Mouse (Mus musculus): ENCODE measurements around the gene Gabra2.

Gabra2 gene

GRCm38 (mm10) chr5:71095725-71096607 is at the start of gene Gabra2:
Gabra2 (minus strand) TSS chr5:71095849.
- DNase-seq (ENCODE audit: low spot score): no peak

DNA sequence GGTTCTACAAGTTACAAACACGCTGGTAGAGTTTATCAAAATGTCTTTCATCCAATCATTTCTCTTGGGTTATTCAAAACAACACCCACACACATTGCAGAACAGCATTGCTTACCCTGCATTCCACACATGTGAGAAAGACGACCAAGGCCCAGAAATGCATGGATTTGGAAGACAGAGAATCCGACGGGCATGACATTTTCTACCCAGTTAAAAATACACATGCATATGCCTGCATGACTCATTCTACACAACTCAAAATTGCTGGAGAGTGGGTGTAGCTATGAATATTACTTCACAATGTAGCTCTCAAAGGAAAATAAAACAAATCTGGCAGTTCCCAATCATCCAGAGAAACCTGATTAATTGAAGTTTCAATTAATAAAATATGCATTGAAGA is 41.0 kb upstream of the Gabra2 start:
- no peak for DNase-seq (ENCODE audit: low spot score)

DNA sequence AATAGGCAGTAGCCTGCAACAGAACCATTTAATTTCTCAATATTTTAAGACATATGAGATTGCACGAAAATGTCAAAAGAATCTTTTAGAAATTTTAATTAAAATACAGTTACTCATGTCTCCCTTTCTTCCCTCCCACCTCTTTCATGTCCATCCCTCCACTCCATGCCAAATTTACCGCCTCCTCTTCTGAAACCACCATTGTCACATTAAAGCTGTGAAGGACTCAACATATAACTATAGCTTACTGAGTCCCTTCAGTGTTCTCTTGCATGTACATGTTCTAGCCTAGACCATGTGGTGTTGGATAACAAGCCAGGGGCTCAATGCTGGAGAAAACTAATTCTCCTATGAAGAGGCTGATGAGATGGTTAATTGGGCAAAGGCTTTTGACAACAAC is 40.2 kb upstream of the Gabra2 start:
- no peak for DNase-seq (ENCODE audit: low spot score)

- no peak for DNase-seq (ENCODE audit: low spot score)
Observed at GRCm38 (mm10) chr5:71127721-71128120, 32.1 kb upstream of the Gabra2 start.

DNA sequence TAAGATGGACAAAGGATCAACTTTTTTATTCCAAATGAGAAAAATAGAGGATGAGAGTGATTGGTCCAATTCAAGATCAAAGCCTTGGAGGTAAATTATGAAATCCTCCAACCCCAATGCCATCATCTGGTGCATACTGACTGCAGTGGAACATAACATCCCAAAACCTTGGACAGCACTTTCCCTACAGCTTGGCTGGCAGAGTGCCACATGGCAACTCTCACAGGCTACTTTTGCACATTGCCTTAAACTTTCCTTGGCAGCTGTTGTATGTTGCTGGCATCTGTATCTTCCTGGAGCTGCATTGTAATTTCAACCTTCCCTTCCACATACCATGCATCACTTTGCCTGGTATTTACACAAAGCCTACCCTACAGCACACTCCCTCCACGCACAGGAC is 19.6 kb upstream of the Gabra2 start:
- DNase-seq (ENCODE audit: low spot score): no peak

DNA sequence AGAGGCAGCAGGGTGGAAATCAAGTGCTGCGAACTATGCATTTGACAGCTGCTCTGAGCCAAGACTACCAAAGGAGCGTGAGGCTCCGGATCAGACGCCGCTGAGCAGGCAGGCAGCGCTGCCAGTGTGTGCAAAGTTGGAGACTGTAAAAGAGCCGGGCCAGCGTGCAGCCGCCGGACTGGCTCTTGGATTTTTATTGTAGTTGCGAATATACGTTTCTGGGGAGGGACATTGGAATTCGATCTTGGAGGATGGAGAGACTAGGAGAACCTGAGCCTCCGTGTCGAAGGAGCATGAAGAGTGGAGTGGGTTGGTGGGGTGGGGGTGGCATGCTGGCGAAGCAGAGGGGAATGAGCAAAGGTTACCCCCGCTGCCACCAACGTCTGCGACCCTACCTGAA is 469 bp downstream of the Gabra2 start:
- DNase-seq (ENCODE audit: low spot score): no peak

- DNase-seq (ENCODE audit: low spot score): no peak
Observed at GRCm38 (mm10) chr5:71094776-71095175, 873 bp downstream of the Gabra2 start.

GRCm38 (mm10) chr5:71093807-71094206 is 1.8 kb downstream of the Gabra2 start:
- DNase-seq (ENCODE audit: low spot score): no peak

DNA sequence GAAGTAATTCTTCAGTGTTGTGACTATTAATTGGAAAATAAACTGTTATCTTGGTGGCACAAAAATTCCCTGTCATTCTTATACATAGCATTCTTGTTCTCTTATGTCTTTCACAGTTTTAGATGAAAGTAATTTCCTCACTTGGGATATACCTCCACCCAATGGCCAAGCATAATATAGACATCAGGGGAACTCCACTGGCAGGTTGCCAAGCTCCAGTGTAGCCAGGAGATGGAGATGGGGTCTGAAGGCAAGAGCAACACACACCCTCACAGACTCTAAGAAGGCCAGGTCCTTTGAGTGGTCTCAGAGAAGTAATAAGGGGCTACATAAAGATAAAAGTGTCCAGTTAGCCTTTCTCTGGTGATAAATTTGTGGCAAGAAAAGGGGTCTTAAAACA is 3.2 kb downstream of the Gabra2 start:
- DNase-seq (ENCODE audit: low spot score): no peak

DNA sequence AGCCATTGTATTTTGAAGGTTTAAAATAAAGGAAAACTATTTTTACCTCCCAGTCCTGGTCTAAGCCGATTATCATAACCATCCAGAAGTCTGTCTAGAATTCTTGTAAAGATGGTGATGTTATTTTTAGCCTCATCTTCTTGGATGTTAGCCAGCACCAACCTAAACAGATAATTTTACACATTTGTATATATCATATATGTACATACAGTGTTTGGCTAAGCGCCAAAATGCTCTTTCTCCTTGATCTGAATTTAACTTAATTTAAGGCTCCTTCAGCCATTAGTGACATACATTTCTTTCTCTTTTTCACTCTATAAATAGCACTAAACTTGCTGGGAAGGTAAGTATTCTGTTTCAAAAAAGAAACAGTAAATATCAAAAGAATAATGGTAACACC is 3.7 kb downstream of the Gabra2 start:
- DNase-seq (ENCODE audit: low spot score): no peak

DNA sequence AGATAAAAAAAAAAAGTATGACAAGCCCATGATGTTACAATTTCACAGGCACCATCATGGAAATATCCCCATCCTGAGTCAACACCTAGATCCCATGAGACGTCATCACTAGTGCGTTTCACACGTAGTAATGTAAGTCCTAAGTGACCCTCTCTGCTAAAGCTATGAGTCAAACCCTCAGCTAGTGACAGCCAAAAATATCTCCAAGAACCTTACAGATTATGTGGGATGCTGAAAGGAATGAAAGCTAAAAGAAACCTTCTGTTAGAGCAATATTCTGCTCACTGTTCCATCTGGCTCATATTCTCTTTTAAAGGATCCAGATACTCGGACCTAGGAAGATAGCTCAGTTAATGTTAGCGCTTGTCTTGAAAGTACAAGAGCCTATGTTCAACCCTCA is 16.8 kb downstream of the Gabra2 start:
- no peak for DNase-seq (ENCODE audit: low spot score)

GRCm38 (mm10) chr5:71061696-71062095 is 34.0 kb downstream of the Gabra2 start:
- no peak for DNase-seq (ENCODE audit: low spot score)

GRCm38 (mm10) chr5:71058047-71058446 is 37.6 kb downstream of the Gabra2 start:
- no peak for DNase-seq (ENCODE audit: low spot score)

DNA sequence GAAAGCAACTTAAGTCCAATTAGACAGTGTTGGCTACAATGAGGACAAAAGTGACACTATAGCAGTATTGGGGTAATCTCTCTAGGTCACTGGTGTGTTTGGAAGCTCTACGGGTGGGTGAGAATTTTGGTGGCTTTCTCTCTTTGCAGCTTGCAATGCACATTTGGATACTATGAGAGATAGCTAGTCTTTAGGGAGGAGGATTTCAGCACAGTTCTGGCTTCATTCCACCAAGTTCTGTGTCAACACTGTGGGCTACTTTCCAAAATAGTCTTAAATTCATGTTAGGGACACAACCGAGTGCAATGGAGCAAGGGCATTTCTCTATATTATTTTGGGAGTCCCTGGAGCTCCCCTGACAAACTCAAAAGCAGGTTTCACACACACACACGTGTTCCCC is 58.3 kb downstream of the Gabra2 start:
- no peak for DNase-seq (ENCODE audit: low spot score)

- DNase-seq (ENCODE audit: low spot score): no peak
Observed at GRCm38 (mm10) chr5:71025956-71026355, 69.7 kb downstream of the Gabra2 start.

DNA sequence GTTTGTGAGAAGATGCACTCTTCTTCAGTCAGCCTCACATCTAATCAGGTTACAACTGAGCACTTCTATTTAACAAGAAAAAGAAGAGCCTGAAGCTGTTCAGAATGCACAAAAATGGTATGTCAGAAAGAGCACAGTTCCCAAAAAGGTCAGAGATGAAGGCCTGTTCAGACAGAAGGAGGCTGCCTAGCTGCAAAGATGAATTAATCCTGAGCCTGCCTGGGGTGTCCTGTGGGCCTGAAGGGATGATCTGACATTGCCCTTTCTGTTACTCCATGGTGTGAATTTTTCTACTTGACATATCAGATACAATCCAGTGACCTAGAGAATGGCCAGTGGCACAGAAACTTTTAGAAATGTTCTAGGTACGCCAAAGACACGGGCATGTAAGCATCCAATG is 83.9 kb downstream of the Gabra2 start:
- DNase-seq (ENCODE audit: low spot score): no peak

DNA sequence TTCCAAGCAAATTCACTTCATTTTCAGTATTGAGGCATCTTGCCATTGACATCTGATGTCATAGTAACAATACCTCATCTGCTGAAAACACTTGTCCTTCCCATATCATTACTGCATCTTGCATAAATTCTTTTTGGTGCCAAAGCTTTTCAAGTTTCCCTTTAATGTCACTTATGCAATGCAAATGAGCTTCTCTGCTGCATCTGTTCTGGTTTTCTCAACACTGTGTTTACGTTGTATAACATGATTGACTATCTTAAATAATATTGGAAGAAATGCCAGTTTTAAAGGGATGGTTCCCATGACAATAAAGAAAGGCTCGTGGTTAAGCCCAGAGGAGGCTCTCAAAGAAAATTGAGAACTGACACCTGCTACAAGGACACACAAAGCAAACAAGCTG is 84.4 kb downstream of the Gabra2 start:
- no peak for DNase-seq (ENCODE audit: low spot score)

DNA sequence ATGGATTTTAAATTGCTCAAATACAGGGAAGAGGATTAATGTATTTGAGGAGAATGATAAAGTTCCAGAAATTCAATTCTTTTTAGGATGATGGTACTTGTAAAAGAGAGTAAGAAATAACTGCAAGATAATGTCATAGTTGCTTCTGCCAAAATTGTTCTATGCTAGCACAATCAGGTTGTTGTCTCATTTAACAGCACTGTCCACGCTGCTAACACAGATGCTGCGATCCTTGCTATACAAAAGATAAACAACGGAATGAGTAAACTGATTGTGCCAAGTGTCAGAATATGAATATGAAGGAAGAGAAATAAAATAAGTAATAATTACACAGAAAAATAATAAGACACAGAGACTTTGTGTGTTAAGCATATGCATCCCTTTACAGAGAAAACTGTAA is 84.9 kb downstream of the Gabra2 start:
- no peak for DNase-seq (ENCODE audit: low spot score)

DNA sequence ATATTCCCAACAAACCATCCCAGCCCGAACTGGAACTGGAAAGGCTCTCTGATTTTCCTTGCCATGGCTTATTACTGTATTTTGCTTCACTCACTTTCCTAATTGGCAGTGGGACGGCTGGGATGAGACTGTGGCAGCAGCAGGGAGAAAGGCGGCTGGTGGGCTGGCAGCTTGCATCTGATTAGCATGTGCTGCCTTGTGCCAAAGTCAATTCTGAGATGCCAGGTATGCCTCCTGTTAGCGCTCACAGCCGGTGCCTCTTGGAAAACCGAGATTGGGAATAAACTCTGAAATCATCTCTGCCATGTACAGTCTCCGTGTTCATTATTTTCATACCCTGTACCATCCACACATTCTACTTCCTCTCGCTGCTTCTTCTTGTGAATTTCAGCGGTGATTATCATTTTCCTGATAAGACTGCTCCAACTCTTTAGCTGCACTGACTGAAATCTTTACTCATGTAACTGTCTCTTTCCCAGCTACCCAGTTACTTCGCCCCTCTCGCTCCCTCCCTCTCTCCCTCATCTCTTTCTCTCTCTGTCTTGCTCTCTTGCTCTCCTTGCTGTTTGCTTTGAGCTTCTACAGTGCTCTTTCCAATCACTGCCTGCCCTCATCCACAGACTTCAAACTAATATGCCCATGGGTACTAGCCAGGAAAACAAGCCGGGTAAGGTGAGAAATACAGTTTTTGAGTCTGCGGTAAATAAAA is 99.9 kb downstream of the Gabra2 start:
- DNase-seq (ENCODE audit: low spot score): no peak

- no peak for DNase-seq (ENCODE audit: low spot score)
Observed at GRCm38 (mm10) chr5:70993281-70993680, 102.4 kb downstream of the Gabra2 start.

- DNase-seq (ENCODE audit: low spot score): no peak
Observed at GRCm38 (mm10) chr5:70990891-70991290, 104.8 kb downstream of the Gabra2 start.

Data from spleen, adult 12 weeks (tissue).